Mouse (Mus musculus): ENCODE data around the gene Gck.
"Not testable (repeated sequence)": the region's sequence is repeated elsewhere in the genome, so short reads cannot be mapped to it uniquely, and the experiment has no call there.

Gene Gck

DNA sequence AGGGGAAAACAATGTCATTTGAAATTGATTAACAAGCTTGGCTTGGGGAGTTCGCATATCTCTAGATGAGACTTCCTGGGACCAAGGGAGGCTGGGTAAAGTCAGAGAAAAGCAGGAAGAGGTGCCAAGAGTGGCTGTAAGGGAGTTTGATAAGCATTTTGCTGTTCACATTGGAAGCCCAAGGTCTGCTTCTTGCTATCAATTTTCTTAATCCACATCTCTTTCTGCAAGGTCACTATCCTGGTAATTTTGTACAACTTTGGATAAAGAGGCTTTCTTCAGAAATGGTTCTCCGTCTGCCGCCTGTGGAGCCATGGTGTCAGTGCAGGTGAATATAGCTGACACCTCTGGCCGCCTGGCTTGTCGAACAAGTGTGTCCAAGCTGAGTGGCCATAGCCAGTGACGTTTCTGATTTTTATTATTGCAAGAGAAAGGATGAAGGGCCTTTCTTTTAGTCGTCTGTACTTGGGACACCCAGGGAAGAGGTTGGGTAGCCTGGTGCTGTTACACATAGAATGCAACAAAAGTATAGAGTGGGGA lies 5.2 kb upstream of the Gck start:
- DNase-seq (ENCODE audit: low read depth), result peak; percentile 77

DNA sequence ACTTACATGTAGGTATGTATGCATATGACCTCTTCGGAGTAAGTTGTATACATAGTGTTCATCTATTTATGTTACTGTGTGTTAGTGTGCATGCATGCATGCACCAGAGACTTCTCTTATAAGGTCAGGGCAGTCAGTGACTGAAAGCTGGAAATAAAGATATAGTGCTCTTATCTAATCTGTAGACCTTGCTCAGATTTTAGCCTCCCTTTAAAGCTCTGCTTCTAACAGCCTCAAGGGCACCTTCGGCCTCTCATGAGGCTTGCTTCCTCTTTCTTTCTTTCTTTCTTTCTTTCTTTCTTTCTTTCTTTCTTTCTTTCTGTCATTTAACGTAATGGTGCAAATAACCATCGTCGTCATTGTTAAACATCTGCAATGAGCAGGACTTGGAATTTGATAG lies 4.6 kb upstream of the Gck start:
- DNase-seq (ENCODE audit: low read depth), result no peak

DNA sequence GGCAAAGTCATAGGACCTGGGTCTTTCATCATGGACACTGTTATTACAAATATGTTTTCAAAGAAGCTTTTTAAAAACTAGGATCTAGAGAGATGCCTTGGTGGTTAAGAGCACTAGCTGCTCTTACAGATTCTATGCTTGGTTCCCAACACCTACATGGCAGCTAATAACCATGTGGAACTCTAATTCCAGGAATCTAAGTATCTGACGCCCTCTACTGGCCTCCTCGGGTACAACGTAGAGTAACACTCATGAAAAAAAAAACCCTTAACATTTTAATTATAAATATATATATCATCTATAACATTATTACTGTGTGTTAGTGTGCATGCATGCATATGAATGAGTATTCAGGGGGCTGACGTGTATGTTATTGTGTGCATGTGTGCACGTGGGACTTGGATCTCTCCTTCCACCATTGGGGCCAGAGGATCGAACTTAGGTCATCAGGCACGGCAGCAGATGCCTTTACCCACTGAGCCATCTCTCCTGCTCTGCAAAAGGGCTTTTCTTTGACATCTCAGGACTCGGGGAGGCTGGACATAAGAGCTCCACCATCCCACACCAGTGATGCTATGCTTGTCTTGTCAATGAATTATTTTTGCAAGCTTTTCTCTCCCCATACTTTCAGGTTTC lies 3.4 kb upstream of the Gck start:
- DNase-seq (ENCODE audit: low read depth), result peak; percentile 74

DNA sequence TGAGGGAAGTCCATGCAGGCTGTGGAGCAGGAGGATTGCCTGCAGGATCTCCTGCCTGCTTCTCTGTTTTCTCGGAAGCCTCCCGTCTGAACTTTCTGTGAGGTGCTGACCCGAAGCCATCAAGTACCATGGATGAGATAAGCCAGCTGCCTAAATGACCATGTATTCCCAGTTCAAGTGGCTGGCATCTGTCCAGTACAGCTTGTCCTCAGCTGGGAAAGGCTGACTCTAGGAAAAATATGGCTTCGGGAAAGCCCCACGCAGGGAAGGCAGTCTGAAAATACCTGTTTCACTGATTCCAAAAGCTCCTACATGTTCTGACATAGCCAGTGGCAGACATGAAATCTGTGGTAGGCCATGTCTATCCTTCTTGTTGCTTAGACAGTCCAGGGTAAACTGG lies 2.6 kb upstream of the Gck start:
- no peak for DNase-seq (ENCODE audit: low read depth)

DNA sequence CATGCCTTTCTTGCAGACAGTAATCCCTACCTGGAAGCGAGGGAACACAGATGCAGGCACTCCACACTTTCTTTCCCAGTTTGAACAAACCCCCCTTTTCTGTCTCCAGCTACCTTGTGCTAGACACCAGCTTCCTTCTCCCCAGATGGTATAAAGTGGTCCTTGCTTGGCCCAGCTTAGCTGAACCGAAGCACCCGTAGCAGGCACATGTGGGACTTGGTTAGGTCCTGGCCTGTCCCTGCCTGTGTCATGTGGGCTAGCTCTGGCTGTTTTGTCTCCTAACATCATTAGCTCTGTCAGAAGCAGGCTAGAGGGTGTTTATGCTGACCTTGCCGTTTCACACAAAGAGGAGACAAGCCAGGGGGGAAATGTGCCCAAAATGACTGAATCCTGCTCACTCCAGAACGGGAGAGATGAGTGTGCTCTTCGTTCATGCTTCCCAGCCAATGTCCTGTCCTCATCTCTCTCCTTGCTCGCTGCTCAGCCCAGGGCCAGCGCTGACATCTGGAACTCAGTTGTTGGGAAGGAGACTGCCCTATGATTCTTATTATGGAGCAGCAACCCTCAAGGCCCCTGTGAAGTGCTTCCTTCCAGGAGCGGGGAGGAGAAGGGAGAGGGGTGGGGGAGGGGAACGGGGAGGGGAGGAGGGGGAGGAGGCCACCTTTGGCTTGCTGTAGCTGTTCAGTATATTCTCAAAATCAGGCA lies 1.2 kb downstream of the Gck start:
- DNase-seq (ENCODE audit: low read depth), result no peak

DNA sequence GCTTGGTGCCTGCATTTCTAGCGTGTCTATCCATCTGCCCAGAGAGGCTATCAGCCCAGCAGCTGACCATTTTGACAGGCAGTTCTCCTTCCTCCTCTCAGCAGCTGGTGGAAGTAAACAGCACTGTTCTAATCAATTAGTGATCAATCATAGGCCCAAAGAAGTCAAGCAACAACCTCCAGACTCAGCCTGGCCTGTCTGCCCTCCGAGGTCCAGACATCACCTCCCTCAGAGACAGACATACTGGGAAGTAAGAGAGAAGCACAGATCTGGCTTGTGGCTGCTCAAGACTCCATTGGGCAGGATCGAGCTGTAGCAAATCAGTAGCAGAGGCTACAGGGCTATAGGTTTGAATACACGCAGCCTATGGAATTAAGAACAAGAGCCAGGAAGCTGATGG lies 2.1 kb downstream of the Gck start:
- DNase-seq (ENCODE audit: low read depth), result no peak

DNA sequence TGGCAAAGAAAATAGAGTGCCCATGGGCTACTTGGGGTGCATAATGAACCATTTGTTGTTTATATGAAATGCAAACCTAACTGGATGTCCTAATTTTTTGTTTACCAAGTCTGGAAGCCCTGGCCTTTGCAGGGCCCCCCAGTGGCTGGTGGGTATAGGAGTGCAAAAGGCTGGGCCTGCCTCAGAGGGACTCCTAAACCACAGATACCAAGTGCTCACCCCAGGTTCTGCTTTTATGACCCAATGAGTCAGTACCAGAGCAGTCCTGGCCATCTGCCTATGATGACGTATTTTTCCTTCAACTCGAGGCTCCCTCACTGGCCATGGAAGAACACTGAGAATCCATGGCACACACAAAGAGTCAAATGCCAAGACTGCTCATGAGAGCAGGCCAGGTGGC lies 4.8 kb downstream of the Gck start:
- DNase-seq (ENCODE audit: low read depth), result no peak

DNA sequence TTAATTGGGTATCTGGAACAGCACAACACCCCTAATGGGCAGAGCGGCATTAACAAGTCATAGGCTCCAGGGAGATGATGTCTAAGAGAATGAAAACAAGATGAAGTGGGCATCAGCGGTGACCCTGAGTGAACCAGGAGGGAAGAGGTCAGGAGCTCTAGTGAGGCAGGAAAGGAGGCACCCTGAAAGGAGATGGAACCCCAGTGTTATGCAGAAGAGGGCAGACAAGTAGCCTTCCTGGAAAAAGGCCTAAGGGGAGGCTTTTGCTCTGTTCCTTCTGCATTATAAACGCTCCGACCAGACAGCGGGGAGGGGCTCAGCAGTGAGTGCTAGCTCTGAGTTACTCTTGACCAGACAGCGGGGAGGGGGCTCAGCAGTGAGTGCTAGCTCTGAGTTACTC lies 6.9 kb downstream of the Gck start:
- no peak for DNase-seq (ENCODE audit: low read depth)

DNA sequence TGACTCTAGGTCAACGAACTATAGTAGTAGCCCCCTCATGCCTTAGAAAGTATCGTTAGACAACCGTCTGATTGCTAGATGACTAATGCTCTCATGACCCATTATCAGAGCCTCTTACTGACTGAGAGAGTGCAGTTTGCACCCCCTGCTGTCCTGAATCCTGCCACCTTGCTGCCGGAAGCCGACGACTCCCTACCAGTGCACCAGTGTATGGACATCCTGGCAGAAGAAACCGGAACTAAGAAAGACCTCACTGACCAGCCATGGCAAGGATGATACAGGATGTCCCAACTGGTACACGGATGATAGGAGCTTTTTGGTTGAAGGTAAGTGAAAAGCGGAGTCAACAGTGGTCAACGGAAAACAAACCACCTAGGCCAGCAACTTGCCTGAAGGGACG lies 15.3 kb downstream of the Gck start:
- DNase-seq (ENCODE audit: low read depth), result not testable (repeated sequence)

DNA sequence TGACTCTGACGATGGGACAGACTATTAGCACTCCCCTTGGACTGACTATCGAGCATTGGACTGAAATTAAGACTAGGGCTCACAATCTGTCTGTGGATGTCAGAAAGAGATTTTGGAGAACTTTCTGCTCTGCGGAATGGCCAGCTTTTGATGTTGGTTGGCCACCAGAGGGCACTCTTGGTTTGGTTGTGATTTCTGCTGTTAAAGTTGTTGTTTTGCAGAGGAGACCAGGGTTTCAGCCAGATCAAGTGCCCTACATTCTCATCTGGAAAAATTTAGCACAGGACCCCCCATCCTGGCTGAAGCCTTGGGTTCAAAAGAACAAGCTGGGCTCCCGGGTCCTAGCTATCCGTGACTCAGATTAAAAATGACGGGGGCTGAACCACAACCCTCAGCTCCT lies 17.9 kb downstream of the Gck start:
- DNase-seq (ENCODE audit: low read depth), result peak; percentile 53

DNA sequence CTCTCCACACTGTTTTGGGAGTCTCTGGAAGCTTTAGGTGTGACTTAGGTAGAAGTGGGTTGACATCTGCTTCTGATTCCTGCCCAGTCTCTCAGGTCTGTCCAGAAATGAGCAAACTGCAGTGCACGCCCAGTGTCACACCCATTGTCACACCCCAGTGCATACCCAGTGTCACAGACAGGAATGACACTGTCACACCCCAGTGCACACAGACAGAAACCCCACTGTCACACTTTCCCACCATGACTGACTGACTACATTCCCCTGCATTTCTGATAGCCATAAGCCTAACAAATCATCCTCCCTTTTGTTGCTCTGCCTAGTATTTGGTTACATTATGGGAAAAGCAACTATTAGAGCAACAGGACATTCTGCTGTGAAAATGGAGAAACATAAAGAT lies 19.3 kb downstream of the Gck start:
- DNase-seq (ENCODE audit: low read depth), result no peak

DNA sequence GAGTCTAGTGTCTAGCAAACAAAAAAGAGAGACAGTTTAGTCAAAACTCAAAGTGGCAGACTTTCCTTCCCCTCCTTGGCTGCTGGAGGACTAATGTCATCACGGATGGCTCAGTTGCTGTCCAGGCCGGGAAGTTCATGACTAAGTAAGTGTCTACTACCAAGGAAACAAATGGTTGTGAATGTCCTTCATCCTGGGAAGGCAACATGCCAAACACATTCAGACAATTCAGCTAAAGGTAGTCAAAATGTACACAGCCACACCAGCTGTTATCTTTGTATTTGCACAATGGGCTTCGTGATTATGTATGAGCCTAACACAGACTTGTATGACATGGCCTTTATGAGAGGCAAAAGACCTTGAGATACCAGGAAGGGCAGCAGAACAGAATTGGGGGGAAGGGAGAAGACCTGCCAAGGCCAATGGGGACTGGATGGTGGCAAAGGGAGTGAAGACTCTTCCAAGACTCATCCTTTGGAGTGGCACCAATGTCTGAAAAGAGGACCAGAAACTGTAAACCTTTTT lies 23.1 kb downstream of the Gck start:
- DNase-seq (ENCODE audit: low read depth), result no peak

DNA sequence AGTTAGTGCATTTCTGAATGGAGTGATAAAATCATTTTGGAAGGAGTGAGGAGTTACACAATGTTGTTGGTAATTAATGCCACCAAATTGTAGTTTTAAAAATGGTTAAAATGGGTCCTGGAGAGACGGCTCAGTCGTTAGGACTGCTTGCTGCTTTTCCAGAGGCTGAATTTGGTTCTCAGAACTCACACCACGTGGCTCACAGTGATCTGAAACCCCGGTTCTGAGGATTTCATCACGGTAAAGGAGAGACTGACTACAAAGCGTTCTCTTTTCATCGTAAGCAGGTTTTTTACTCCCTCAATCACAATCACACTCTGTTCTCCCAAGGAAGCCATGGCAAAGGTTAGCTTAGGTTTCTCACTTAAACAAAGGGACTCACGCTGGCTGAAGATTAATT lies 25.2 kb downstream of the Gck start:
- DNase-seq (ENCODE audit: low read depth), result no peak

DNA sequence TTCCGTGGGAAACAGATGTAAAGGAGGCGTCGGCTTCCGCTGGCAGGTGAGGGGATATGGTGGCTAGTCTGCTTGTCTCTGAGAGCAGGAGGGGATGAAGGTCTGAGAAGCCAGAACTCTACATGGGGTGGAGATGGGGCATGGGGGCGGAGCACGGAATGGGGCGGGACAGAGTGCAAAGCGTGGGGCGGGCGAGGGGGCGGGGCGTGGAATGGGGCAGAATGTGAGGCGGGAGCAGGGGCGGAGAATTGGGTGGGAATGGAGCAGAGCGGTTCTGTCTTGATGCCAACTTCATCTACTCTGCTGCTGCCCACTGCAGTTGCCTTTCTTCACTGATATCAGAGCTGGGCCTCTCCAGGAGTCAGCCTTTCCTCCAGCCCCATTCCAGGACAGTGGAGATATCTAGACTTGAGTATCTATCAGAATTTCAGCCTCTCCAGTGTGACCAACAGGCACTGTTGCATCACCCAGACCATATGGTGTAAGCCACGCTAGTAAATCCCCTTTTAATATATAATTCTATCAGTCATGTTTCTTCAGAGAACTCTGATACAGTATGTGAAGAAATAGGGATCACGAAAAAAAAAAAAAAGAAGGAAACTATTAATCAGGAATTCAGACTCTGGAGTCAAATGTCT lies 29.4 kb downstream of the Gck start:
- DNase-seq (ENCODE audit: low read depth), result peak; percentile 57

DNA sequence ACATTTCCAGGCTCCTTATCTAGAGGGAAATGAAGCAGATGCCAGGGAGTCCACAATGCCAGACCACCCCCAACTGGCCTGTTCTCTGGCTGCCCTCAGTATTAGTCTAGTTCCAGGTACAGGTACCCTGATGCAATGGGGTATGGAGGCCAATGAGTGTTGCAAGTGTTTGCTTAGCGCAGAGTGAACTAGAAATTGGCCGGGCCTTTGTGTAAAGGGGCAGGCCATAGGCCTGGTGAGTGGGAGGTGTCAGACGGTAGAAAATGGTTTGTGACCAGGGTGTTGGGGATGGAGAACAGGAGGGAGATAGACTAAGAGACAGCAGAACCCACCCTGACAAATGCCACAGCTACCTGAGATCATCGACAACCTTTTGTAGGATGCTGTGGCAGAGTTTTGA lies 30.3 kb downstream of the Gck start:
- no peak for DNase-seq (ENCODE audit: low read depth)

DNA sequence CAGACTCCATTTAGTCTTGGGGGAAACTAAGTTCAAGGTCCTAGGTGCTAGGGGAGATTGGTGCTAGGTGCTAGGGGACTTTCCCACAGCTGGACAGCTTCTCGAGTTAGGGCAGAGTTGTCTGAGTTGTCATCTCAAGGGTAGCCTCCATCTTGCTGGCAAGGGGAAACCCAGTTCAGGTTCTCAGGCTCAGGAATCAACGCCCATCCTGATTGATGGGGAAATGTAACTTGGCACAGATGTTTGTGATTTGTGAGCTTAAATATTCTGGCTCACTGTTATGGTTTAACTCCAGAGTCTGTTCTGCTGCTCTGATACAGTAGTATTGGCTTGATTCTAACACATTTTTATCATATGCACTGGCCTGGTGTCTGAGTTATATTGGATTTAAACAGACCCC lies 31.8 kb downstream of the Gck start:
- no peak for DNase-seq (ENCODE audit: low read depth)

DNA sequence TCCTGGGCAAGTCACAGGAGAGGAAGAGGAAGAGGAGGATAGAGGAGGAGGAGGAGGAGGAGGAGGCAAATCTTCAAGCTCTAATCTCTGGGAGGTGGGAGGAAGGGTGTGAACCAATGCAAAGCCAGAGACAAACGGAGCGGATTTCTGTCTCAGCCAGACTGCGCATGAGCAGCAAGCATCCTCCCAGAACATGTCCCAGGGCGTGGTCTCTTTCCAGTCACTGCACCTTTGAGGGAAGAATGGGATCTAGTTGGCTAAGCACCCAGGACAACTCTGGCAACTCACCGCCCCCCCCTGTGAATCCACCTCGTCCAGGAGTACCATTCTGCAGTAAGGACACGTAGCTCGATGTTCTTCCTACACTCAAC lies 33.7 kb downstream of the Gck start:
- DNase-seq (ENCODE audit: low read depth), result no peak

DNA sequence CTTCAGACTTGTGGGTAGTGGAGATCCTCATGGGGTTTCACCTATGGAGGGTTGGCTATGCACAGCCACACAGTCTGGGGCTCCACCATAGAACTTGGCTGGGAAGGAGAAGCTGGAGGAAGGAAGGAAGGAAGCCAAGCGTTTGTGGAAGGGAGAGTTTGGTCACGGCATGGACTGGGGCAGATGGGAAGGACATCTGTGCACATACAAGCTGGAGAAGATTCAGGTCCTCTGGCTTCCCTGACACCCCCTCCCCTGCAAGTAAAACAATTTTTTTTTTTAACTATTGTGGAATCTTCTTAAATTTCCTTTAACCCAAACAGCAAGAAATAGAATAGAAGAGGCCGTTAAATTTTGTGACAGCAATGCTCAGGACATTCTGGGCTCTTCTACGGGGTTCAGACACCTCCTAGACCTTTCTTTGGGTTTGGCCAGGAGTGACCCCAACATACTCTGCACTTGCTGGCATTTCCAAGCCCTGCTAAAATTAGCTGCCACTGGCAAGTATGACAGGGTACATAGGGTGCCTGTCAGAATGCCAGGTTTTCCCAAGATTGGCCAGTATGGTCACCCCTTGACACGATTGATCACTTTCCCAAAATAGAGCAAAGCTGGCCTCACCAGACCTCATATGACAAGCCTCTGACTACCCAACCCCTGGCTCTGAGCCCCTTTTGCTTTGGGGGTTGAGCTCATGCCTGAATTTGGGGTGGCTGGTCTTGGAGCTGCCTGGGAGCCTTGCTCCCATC lies 34.3 kb downstream of the Gck start:
- no peak for DNase-seq (ENCODE audit: low read depth)

DNA sequence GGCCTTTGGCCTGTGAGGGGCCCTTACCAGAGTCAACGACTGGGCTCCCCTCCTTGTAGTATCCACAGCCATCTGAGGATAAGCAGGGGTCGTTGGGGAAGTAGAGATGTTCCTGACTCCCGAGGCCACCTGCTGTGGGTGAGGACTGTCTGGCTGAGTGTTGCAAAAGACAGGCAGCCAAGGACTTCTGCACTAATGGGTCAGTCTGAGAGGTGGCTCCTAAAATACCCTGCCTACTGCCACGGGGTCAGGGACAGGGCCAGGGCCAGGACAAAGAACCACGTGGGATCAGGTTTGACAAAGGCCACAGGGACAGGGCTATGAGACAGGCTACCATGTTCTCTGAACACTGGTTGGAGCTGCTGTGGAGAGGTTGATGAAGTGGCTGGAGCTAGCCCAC lies 34.9 kb downstream of the Gck start:
- DNase-seq (ENCODE audit: low read depth), result no peak

DNA sequence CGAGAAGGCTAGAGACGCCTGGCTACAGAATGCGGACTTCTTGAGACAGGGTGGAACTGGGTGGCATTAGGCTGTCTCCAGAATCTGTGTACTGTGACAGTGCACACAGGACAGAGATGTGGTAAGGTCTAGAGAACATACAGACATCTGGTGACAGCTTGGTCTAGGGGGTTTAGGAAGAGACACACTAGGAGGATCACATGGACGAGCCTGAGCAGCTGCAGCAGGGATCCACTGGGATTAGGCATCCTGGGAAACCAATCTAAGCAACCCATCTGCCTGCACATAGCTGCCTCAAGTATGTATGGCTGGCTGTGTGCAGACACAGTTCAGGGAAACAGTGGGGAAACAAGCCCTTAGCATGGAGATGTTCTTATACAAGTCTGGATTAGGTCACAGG lies 35.9 kb downstream of the Gck start:
- no peak for DNase-seq (ENCODE audit: low read depth)

DNA sequence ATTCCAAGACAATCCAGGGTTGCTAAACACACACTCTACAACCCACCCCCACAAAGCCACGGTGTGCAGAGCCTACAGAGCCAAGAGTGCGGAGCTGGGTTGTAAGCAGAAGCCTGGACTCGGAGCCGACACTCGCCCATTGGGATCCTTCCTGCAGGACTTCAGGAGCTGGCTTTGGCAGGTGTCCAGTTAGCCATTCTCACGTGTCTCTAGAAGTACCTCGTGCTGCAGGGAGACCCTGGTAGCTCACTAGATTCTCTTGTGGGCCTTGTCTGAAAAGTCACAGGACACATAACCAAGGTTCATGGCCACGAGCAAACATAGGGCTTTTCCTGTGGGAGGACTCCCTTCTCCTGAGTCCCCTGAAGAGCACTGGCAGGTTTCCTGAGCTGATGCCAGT lies 36.6 kb downstream of the Gck start:
- DNase-seq (ENCODE audit: low read depth), result no peak

DNA sequence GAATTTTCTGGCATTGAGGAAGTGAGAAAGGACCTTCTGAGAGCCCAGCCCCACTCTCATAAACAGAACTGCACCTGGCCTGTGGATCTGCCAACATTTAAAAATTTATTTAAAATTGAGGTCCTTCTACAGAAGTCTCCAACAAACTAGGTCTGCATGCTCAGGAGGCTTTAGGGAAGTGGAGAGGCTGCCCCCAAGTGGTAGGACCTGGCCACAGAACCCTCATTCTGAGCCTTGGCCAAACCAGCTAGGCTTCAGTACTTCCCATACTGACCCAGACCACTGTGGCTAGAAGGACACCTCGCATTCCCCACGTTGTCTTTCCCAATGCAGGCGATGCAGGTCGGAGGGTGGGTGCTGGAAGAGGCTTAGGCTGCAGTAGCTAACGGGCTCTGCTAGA lies 37.2 kb downstream of the Gck start:
- peak; percentile 44 for DNase-seq (ENCODE audit: low read depth)

DNA sequence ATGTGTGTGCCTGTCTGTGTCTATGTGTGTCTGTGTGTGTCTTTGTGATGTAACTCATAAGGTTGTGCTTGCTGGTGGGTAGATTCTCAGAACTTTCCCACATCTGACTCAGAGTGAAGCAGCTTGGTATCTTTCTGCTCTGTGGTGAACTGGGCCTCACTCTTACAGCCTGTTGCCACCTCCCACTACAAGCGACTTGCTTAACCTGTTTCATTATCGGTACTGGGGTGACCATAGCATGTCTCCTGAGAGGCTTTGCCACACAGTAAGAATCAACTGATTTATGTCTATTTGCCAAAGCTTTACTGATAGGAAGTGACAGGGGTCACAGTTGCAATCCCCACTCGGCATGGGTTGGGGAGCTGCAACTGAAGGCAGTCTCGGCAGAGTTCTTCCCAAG lies 41.2 kb downstream of the Gck start:
- no peak for DNase-seq (ENCODE audit: low read depth)
